Mouse (Mus musculus): ENCODE results near the gene Tmem230. TPM values are rescaled to one million over a fixed set of nuclear protein-coding genes. Genes with fewer than 3 reads are reported as not detected.

The Tmem230 gene
- polyA plus RNA-seq, 1 experiment = 31.7 TPM

DNA sequence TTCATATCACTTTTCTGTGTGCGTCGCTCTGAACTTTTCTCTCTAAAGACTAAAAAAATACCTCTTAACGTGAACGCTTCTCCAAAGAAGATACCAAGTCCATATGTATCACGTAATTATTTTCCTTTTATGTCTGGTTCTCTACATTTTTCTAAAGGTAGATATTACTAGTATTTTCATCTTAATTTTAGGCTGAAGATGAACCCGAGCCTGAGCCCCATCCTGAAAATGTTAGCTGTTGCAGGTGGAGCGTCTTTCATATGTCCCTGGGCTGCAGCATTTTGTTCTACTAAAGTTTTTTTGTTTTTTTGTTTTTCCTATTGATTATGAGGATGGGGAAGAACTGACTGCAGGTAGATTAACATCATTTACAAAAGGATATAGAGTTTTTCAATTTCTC is 6.0 kb upstream of the Tmem230 start:
- TF ChIP-seq GATA1 (IDR thresholded peaks at IDR 0.05; ENCODE audit: low read length) = no peak

DNA sequence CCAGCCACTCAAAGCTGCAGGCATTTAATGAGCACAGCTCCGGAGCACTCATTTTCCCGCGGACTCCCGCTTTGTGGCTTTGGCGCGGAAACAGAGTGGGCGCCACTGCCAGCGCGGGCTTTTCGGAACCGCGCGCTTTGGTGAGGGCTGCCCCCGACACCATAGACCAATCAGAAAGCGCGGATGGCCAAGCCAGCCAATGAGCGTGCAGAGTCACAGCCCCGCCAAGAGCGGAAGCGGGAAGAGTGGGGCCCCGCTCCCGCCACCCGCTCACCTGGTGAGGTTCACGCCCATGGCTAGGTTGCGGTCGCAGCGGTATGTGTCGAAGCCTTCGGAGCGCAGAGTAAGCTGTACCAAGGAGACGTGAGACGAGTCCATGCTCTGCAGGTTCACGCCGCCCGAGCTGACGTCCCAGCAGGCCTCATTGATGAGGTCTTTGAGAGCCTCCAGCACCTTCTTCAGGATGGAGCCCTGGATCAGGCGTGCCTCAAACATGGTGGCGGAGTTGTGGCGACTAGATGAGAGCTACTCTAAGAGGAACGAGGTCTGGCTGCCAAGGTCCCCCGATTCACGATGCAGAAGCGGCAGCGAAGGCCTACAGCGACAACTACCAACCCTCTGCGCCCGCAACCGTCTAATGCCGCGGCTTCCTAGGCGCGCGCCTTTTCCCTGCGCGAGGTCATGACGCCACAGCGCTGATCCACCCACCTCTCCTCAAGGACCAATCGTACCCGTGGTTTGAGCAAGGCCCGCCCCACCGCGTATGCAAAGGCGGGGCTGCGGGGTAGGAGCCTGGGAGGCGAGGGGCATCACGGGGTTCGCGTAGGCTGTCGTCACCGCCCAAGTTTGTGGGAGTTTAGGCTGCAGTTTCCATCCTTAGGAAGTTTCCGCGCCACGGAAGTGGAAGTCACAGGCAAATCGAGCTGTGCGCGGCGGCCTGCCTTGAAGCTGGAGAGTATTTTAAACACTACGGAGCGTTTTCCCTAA is 5.2 kb upstream of the Tmem230 start, which contains the start of gene Pcna:
Pcna (minus strand) TSS at position 773 of the 987 bp plus-strand sequence.
- no peak for TF ChIP-seq GATA1 (IDR thresholded peaks at IDR 0.05; ENCODE audit: low read length)

DNA sequence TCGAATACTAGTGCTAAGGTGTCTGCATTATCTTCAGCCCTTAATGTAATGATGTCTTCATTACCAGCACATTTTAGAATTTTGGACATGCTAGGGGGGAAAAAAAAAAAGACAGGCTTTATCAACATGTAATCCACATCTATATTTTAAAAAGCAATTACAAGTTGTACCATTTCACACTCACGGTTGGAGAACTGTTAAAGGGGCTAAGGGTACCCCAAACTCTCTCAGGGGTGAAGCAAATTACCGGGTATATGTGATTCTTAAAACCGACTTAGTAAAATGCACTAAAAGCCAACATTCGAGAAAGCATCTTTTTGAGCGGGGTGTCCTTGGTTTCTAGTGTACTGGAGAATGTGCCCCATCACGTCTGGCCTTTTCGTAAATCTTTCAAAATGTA is 4.3 kb upstream of the Tmem230 start:
- no peak for TF ChIP-seq GATA1 (IDR thresholded peaks at IDR 0.05; ENCODE audit: low read length)

DNA sequence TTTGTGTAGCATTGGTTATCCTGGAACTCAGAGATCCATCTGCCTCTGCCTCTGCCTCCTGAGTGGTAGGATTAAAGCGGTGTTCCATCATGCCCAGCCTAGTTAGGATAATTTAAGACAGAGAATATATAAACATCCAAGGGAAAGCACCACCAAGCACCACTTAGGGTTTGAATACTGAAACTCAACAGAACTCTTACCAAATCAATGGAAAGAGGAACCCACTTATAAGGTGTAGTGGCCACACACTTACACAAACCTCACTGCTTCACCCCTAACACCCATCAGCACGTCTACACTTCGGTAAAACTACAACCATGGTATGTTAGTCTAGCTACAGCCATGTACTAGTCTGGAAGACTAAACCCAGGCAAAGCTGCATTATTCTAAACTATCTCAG is 4.2 kb downstream of the Tmem230 start:
- TF ChIP-seq GATA1 (IDR thresholded peaks at IDR 0.05; ENCODE audit: low read length) = no peak

DNA sequence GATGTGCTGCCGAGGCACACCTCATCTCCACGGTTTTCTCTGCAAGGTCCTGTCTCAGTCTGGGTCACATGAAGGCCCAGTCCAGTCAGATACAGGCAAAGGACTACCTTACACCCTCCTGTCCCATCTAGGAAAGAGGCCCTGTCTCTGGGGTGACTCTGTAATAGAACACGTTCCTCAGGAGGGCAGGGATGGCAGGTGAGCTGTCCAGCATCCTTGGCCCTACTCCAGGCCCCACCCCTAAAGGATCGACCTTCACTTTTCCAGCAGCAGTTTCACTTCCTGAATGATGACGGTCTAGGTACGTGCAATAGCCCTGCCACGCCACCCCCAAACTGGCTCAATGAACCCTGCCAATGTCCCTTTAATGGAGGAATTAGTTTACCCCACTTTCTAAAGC is 11.6 kb downstream of the Tmem230 start:
- no peak for TF ChIP-seq GATA1 (IDR thresholded peaks at IDR 0.05; ENCODE audit: low read length)

DNA sequence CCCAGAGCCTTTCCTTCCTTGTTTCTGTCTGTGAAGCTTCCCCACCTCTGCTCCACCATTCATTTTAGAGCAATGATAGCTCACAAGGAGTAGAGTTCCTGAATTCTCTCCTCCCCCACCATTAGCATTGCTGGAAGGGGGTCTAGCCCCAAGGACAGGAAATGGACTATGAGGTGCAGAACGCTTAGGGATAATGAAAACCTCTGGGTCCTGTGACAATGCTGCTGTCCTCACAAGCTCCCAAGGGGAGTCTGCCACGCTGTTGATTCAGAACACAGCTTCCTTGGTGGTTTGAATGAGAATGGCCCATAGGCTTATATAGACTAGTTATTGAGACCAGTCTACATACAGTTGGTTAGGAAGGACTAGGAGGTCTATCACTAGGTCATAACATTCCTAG is 12.3 kb downstream of the Tmem230 start:
- TF ChIP-seq GATA1 (IDR thresholded peaks at IDR 0.05; ENCODE audit: low read length) = no peak

DNA sequence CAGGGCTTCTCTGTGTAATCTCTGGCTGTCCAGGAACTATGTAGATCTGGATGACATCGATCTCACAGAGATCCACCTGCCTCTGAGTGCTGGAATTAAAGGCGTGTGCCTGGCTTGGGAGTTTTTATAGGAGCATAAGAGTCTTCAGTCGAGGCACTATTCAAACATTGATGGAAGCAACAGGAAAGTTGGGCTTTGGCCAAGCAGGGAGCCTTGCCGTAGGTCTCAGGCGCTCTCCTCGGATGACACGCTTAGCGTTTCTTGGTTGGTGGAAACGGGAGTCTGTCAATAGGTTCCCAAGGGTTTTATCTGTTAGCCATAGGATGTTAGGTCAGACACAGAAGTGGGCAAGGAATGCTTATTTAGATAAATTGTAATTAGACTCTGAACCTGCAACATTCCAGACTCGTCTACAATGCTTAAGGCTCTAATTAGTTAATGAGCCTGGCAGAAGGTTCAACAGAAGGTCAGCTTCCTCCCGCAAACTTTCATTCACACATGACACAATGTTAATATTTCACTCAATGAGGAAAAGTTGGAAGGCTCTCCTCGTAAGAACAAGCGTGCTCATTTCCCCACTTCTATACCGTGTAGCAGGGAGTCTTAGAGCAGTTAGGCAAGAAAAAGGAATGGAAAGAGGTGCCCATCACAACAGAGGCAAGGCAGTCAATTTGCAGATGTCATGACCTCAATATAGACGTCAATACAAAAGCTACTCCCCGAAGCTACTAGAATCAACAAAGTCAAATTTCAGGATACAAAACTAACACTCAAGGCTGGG is 13.4 kb downstream of the Tmem230 start:
- no peak for TF ChIP-seq GATA1 (IDR thresholded peaks at IDR 0.05; ENCODE audit: low read length)

DNA sequence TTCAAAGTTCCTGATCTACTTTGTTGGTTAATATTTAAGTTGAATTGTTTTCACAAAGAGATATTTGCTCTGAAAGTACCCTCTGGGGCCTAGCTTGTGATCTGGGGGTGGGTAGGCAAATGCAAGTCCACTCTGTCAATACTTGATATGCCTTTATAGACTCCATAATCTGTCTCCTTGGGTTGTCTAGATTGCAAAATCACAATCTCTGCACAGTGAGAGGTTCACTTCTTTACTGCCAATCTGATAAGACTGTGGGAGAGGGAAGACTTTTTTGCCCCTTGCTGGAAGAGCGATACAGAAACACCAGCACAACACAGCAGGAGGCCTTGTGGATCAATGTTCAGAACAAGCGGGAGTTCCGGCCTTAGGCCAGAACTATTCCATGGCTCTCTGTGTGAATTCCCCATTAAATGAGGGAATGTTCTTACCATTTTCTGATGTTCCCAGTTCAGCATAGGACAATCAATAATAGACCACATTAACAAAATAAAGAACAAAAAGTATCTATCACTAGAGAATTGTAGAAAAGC is 15.1 kb downstream of the Tmem230 start:
- no peak for TF ChIP-seq GATA1 (IDR thresholded peaks at IDR 0.05; ENCODE audit: low read length)

DNA sequence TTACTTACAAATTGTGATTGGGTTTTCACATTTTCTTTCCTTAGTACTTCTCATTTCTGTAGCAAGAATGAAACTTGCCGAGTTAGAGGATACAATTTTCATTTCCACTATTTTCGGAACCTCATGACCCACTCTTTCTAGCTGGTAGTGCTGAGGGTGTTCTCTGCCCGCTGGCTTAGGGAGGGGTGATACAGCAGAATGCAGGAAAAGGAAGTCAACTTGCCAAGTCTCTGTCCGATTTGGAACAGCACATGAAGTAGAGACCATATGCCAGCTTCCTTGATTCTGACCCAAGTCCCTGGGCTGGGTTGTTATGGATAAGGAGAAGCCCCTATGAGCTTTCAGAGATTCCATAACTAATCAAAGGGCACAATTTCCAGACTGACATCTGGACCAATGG is 23.2 kb downstream of the Tmem230 start:
- no peak for TF ChIP-seq GATA1 (IDR thresholded peaks at IDR 0.05; ENCODE audit: low read length)

DNA sequence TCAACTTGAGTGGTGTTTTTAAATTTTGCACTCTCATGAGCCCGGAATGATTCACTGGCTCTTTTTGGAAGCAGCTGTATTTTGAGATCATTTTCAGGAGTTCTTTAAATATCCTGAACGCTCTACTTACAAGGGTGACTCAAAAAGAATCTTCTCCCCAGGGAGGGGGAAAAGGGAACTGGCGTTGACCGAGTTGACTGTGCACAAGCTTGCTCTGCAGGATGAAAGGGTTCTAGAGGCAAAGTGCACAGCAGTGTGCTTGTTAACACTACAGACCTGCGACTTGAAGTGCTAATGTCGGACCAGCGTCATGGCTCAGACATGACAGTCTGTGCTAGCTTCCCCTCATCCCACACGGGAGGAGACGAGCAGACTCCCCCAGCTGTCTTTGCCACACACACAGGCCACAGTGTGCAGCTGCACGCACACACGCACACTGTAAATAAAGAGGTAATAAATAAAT is 26.0 kb downstream of the Tmem230 start:
- TF ChIP-seq GATA1 (IDR thresholded peaks at IDR 0.05; ENCODE audit: low read length) = no peak

DNA sequence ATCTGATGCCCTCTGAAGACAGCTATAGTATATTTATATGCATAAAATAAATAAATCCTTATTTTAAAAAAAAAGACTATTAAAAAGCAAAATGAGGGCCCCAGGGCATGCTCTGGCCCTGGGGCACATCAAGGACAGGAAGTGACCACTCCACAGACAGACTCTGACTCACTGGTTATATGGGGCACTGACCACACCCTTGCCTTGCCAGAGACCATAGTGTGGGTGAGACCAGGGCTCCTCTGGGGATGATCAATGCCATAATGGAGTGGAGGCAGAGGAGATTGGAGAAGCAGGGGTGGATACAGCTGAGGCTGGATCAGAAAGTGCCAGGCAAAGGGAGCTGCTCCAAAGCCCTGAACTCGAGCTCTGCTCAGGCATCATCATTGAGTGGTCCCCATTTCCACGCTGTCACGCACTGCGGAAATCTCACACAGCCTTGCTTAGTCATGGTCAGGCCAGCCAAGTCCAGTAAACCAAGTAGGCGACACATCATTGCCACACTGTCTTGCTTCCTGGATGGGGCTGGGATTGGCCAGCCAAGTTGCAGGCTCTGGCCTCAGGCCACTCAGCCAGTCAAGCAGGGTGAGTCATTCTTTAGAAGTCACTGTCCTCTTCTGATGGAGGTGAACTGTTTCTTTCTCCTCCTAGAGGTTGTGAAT is 35.5 kb downstream of the Tmem230 start:
- no peak for TF ChIP-seq GATA1 (IDR thresholded peaks at IDR 0.05; ENCODE audit: low read length)

DNA sequence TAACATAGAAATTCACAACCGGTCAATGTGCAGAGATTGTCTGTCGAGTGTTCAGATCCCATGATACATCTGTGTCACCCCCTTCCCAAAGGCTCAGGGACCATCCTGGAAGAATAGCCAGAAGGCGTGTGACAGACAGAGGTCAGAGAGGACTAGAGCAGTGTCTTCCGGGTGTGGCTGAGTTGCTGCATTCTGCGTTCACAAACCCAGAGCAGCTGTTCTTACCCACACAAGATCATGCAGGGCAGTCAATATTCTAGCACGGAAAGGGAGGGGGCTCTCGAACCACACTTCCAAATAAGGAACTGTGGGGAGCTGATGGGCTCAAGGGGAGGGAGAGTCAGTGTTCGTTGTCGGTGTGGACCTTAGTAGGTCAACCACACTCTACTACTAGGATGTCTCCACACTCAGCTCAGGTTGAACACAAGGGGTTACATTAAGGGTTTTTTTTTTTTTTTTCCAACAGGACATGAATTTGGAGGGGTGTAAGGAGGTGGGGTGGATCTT is 36.7 kb downstream of the Tmem230 start:
- no peak for TF ChIP-seq GATA1 (IDR thresholded peaks at IDR 0.05; ENCODE audit: low read length)

DNA sequence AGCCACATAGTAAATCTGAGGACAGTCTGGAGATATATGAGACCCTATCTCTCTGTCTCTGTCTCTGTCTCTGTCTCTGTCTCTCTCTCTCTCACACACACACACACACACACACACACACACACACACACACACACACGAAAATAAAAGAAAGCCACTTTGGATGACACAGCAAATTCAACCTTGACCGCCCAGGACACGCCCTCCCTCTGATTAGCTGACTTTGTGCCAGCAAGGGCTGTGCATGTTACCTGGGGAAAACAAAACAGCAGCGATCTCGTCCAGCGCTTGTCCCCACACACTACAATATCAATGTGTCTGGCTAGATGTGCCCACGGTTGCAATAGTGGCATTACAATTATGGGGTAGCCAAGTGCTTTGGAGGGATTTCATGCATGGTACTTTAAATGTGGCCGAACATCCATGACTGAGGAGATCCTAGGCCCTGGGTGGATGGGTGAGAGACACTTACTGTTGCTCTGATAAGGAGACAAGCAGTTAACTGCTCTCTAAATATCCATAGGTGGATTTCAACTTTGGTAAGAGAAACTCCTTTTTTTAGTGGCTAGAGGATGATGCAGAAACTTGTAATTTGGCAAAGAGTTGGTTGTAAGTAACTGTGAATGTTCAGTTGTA is 39.2 kb downstream of the Tmem230 start:
- no peak for TF ChIP-seq GATA1 (IDR thresholded peaks at IDR 0.05; ENCODE audit: low read length)

DNA sequence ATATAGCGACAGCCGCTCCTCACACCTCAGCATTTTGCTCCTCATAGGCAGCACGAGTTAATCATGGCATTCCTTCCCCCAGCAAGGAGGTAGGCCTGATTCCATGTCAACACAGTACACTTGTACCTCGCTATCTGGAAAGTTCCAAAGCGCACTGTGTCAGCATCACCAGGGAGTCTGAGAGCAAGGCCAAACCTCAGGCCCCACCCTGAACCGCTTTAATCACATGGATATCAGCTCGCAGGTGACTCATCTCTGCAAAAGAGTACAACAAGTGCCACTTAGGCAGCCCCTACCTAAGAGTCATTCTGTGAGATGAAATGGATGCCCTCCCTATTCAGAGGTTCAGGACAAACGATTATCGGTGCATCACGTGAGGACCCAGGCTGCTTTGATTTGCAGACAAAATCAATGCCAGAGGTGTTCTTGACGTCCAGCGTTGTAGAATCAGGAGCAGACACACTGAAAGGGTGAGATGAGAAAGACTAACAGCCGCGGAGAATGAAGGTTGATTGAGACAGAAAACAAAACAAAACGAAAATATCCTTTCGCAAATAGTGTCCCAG is 41.2 kb downstream of the Tmem230 start:
- TF ChIP-seq GATA1 (IDR thresholded peaks at IDR 0.05; ENCODE audit: low read length) = no peak
